Mouse (Mus musculus): ENCODE results near the gene Polr1e.

DNA sequence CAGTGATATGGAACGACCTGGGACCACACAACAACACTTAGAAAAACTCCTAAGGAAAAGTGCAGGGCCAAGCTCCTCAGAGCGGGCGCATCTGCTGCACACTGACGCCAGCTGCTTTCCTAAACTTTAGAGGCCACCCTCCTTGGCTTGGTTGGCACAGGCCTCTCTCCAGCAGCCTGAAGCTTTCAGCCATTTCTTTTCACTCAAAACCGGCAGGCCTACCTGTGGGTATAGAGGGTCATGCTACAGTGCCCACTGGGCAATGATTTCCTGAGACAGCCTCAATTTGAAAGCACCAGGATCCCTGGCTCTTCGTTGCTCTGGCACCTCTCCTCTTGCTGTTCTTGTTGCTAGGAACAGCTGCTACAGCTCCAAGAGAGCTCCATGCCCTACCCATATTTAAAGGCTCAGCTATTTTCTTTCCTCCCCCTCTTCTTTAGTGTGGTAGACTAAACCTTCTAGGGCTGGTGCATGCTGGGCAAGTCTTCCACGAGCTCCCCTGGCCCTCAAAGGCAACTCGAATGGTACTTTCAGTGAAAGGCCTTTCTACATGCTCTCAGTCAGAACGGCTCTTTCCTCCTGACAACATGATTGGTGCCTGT is 29.0 kb downstream of the Polr1e start:
- TF ChIP-seq POLR2A (IDR thresholded peaks at IDR 0.05; ENCODE audit: borderline replicate concordance, extremely low read depth, low read depth, low read length), result no peak
- no peak for TF ChIP-seq CTCF (IDR thresholded peaks at IDR 0.05; ENCODE audit: insufficient read depth, low read length)
